Mouse (Mus musculus): ENCODE measurements around the gene Cbfa2t3. TPM values are rescaled to one million over a fixed set of nuclear protein-coding genes. Genes with fewer than 3 reads are reported as not detected.

Cbfa2t3 gene
- total and polyA plus RNA-seq, 2 experiments from 2014 or later, result 11.1 to 15.9 TPM

GRCm38 (mm10) chr8:122622727-122623126, 76.2 kb downstream of the Cbfa2t3 start, which contains the start of gene Pabpn1l:
Gene Pabpn1l, minus strand, starts transcription at chr8:122622739.
- H3K4me2 ChIP-seq (ENCODE audit: low read depth, low read length, poor library complexity, severe bottlenecking), result no peak within 1 kb of the TSS
- no peak for DNase-seq (ENCODE audit: low spot score)
- no peaks in the 10 kb centered on the region for H3K9me3 ChIP-seq (ENCODE audit: low read length)
- H3K27ac ChIP-seq (ENCODE audit: low read depth, low read length), result no peak within 1 kb of the TSS
- no peak within 1 kb of the TSS for H3K9ac ChIP-seq (replicated peaks; ENCODE audit: low read length, poor library complexity, severe bottlenecking)
- no peak within 1 kb of the TSS for H3K4me3 ChIP-seq (ENCODE audit: low read depth, low read length)
- no peak for ATAC-seq (ENCODE audit: low FRiP score)
- no peaks in the 10 kb centered on the region for H3K4me1 ChIP-seq (ENCODE audit: insufficient read depth, low read length)
- no peaks in the 10 kb centered on the region for H3K27me3 ChIP-seq (ENCODE audit: insufficient read depth, low read length)
- no peaks in the 10 kb centered on the region for H3K36me3 ChIP-seq (ENCODE audit: insufficient read depth, low read length)
- WGBS, result 59% methylated on average over 6 of the region's 6 CpGs
- TF ChIP-seq CTCF (IDR thresholded peaks at IDR 0.05), result no peak

- Histone ChIP-seq H3K4me2 (ENCODE audit: low read depth, low read length, poor library complexity, severe bottlenecking) (no peak overlapping the region), H3K9ac (replicated peaks; ENCODE audit: low read length, poor library complexity, severe bottlenecking) (no peak overlapping the region), H3K4me3 (ENCODE audit: low read depth, low read length) (no peak overlapping the region), H3K4me1 (ENCODE audit: insufficient read depth, low read length) (no peaks in the 10 kb centered on the region), H3K27me3 (ENCODE audit: insufficient read depth, low read length) (no peaks in the 10 kb centered on the region), H3K36me3 (ENCODE audit: insufficient read depth, low read length) (no peaks in the 10 kb centered on the region; the same call in 1 of the 2 replicates), H3K9me3 (ENCODE audit: low read length) (no peaks in the 10 kb centered on the region), H3K27ac (ENCODE audit: low read depth, low read length) (no peak overlapping the region)
- ATAC-seq (ENCODE audit: low FRiP score) (no peak), DNase-seq (ENCODE audit: low spot score) (no peak)
- WGBS, result 53% methylated on average over 5 of the region's 5 CpGs
- no peak for TF ChIP-seq CTCF (IDR thresholded peaks at IDR 0.05)
Observed at GRCm38 (mm10) chr8:122620446-122620845, 78.5 kb downstream of the Cbfa2t3 start.

GRCm38 (mm10) chr8:122618660-122619378, 80.1 kb downstream of the Cbfa2t3 start:
- H3K4me2 ChIP-seq (ENCODE audit: low read depth, low read length, poor library complexity, severe bottlenecking), result no peak overlapping the region
- DNase-seq (ENCODE audit: low spot score), result no peak
- no peak overlapping the region for H3K9ac ChIP-seq (replicated peaks; ENCODE audit: low read length, poor library complexity, severe bottlenecking)
- no peak overlapping the region for H3K4me3 ChIP-seq (ENCODE audit: low read depth, low read length)
- no peak overlapping the region for H3K27ac ChIP-seq (ENCODE audit: low read depth, low read length)
- 66% methylated on average over 6 of the region's 6 CpGs for WGBS
- no peak for TF ChIP-seq CTCF (IDR thresholded peaks at IDR 0.05)
- H3K4me1 ChIP-seq (ENCODE audit: insufficient read depth, low read length), result no peaks in the 10 kb centered on the region
- no peaks in the 10 kb centered on the region for H3K9me3 ChIP-seq (ENCODE audit: low read length)
- H3K27me3 ChIP-seq (ENCODE audit: insufficient read depth, low read length), result no peaks in the 10 kb centered on the region
- peaks cover 5% of the 10 kb centered on the region; the same call in 1 of the 2 replicates for H3K36me3 ChIP-seq (ENCODE audit: insufficient read depth, low read length)
- no peak for ATAC-seq (ENCODE audit: low FRiP score)

- no peak overlapping the region for H3K9ac ChIP-seq (replicated peaks; ENCODE audit: low read length, poor library complexity, severe bottlenecking)
- H3K4me2 ChIP-seq (ENCODE audit: low read depth, low read length, poor library complexity, severe bottlenecking), result no peak overlapping the region
- ATAC-seq (ENCODE audit: low FRiP score) (no peak), DNase-seq (ENCODE audit: low spot score) (peak; percentile 84)
- H3K27ac ChIP-seq (ENCODE audit: low read depth, low read length), result no peak overlapping the region
- peak; percentile 77 for TF ChIP-seq CTCF (IDR thresholded peaks at IDR 0.05)
- no peak overlapping the region for H3K4me3 ChIP-seq (ENCODE audit: low read depth, low read length)
- WGBS, result 37% methylated on average over 5 of the region's 7 CpGs
- peaks cover 8% of the 10 kb centered on the region; the same call in 1 of the 2 replicates for H3K36me3 ChIP-seq (ENCODE audit: insufficient read depth, low read length)
- no peaks in the 10 kb centered on the region for H3K4me1 ChIP-seq (ENCODE audit: insufficient read depth, low read length)
- no peaks in the 10 kb centered on the region for H3K27me3 ChIP-seq (ENCODE audit: insufficient read depth, low read length)
- no peaks in the 10 kb centered on the region for H3K9me3 ChIP-seq (ENCODE audit: low read length)
Observed at GRCm38 (mm10) chr8:122617947-122618546, 80.9 kb downstream of the Cbfa2t3 start.

GRCm38 (mm10) chr8:122616181-122616905, 82.6 kb downstream of the Cbfa2t3 start:
- DNase-seq (ENCODE audit: low spot score) (no peak), ATAC-seq (ENCODE audit: low FRiP score) (no peak)
- Histone ChIP-seq H3K9ac (replicated peaks; ENCODE audit: low read length, poor library complexity, severe bottlenecking) (no peak overlapping the region), H3K4me3 (ENCODE audit: low read depth, low read length) (no peak overlapping the region), H3K27ac (ENCODE audit: low read depth, low read length) (no peak overlapping the region), H3K36me3 (ENCODE audit: insufficient read depth, low read length) (peaks cover 8% of the 10 kb centered on the region; the same call in 1 of the 2 replicates), H3K4me2 (ENCODE audit: low read depth, low read length, poor library complexity, severe bottlenecking) (no peak overlapping the region), H3K9me3 (ENCODE audit: low read length) (no peaks in the 10 kb centered on the region), H3K27me3 (ENCODE audit: insufficient read depth, low read length) (no peaks in the 10 kb centered on the region), H3K4me1 (ENCODE audit: insufficient read depth, low read length) (peaks cover 6% of the 10 kb centered on the region; the same call in 1 of the 2 replicates)
- TF ChIP-seq CTCF (IDR thresholded peaks at IDR 0.05), result no peak
- WGBS, result 68% methylated on average over 9 of the region's 9 CpGs
